Mouse (Mus musculus): ENCODE results near the gene Dlx3.

Gene Dlx3

GRCm38 (mm10) chr11:95155511-95155910 is 35.6 kb downstream of the Dlx3 start:
- no peak for DNase-seq (ENCODE audit: low read depth, low spot score)

GRCm38 (mm10) chr11:95157356-95157755 is 37.4 kb downstream of the Dlx3 start:
- DNase-seq (ENCODE audit: low read depth, low spot score): no peak

- no peak for DNase-seq (ENCODE audit: low read depth, low spot score)
Observed at GRCm38 (mm10) chr11:95157872-95158271, 38.0 kb downstream of the Dlx3 start.

GRCm38 (mm10) chr11:95159763-95160371 is 39.9 kb downstream of the Dlx3 start:
- DNase-seq (ENCODE audit: low read depth, low spot score): no peak

GRCm38 (mm10) chr11:95160693-95161092 is 40.8 kb downstream of the Dlx3 start:
- DNase-seq (ENCODE audit: low read depth, low spot score): no peak

- no peak for DNase-seq (ENCODE audit: low read depth, low spot score)
Observed at GRCm38 (mm10) chr11:95161708-95162107, 41.8 kb downstream of the Dlx3 start.

- no peak for DNase-seq (ENCODE audit: low read depth, low spot score)
Observed at GRCm38 (mm10) chr11:95165857-95166256, 45.9 kb downstream of the Dlx3 start.
